Mouse (Mus musculus) layer of hippocampus, adult 2 months (tissue): ENCODE measurements around the gene Fam166b. TPM values are rescaled to one million over a fixed set of nuclear protein-coding genes. Genes with fewer than 3 reads are reported as not detected.

Experiments used
- DNase-seq, 2 experiments: peaks; one replicate each; pipeline ENCODE4 v3.0.0; 2022; ENCODE audit warnings: low spot score in 2 of 2
- H3K27ac ChIP-seq: fragments of 200-600 bp; 2 replicates; pipeline ENCODE4 v1.8.1; 2022
- H3K4me3 ChIP-seq: fragments of 200-600 bp; 2 replicates; pipeline ENCODE4 v1.8.1; 2022; ENCODE audit warnings: mild to moderate bottlenecking
- CTCF ChIP-seq: fragments of 200-600 bp; conservative IDR thresholded peaks from 2 replicates; pipeline ENCODE4 v1.8.1; 2022; ENCODE audit warnings: antibody characterized with exemption, mild to moderate bottlenecking, moderate library complexity
- total RNA-seq, 2 experiments: library from RNA; stranded (reverse); gene quantifications; 2 replicates each; pipeline ENCODE4 v1.2.3; 2021

Fam166b gene
- total RNA-seq, 2 experiments from 2014 or later = 0.98 to 1.9 TPM

- Histone ChIP-seq H3K27ac (no peak overlapping the region), H3K4me3 (no peak overlapping the region)
- no peak for DNase-seq
- no peak for TF ChIP-seq CTCF
Measured at GRCm38 (mm10) chr4:43425197-43425596, 3.7 kb downstream of the Fam166b start.

GRCm38 (mm10) chr4:43424072-43424471 is 4.9 kb downstream of the Fam166b start:
- TF ChIP-seq CTCF = no peak
- Histone ChIP-seq H3K4me3 (no peak overlapping the region), H3K27ac (no peak overlapping the region)
- no peak for DNase-seq

- H3K27ac ChIP-seq = no peak overlapping the region
- peak in 1 of 2 experiments; percentile 7 for DNase-seq
- H3K4me3 ChIP-seq = no peak overlapping the region
- TF ChIP-seq CTCF = no peak
Measured at GRCm38 (mm10) chr4:43423267-43423934, 5.5 kb downstream of the Fam166b start.

GRCm38 (mm10) chr4:43421632-43422240 is 7.2 kb downstream of the Fam166b start:
- no peak for TF ChIP-seq CTCF
- H3K4me3 ChIP-seq = no peak overlapping the region
- DNase-seq = peak in 1 of 2 experiments; percentile 9
- no peak overlapping the region for H3K27ac ChIP-seq

- Histone ChIP-seq H3K27ac (peak overlapping the region; percentile 44; the same call in 1 of the 2 replicates), H3K4me3 (no peak overlapping the region)
- peak; percentile 98 for TF ChIP-seq CTCF
- peak; percentile 74 to 82 for DNase-seq
Measured at GRCm38 (mm10) chr4:43420305-43420704, 8.6 kb downstream of the Fam166b start.

- no peak for TF ChIP-seq CTCF
- no peak overlapping the region for H3K4me3 ChIP-seq
- H3K27ac ChIP-seq = peak overlapping the region; percentile 44; the same call in 1 of the 2 replicates
- DNase-seq = no peak
Measured at GRCm38 (mm10) chr4:43419801-43420281, 9.1 kb downstream of the Fam166b start.

GRCm38 (mm10) chr4:43418973-43419656 is 9.8 kb downstream of the Fam166b start:
- no peak; the same call in 1 of the 2 replicates for TF ChIP-seq CTCF
- no peak overlapping the region for H3K4me3 ChIP-seq
- H3K27ac ChIP-seq = peak overlapping the region; percentile 44
- no peak for DNase-seq

GRCm38 (mm10) chr4:43418450-43418849 is 10.5 kb downstream of the Fam166b start:
- H3K4me3 ChIP-seq = no peak overlapping the region
- no peak for DNase-seq
- peak overlapping the region; percentile 21 for H3K27ac ChIP-seq
- no peak for TF ChIP-seq CTCF

- no peak for DNase-seq
- H3K27ac ChIP-seq = no peak overlapping the region
- no peak for TF ChIP-seq CTCF
- no peak overlapping the region for H3K4me3 ChIP-seq
Measured at GRCm38 (mm10) chr4:43417269-43418062, 11.5 kb downstream of the Fam166b start.

- no peak for TF ChIP-seq CTCF
- DNase-seq = no peak
- Histone ChIP-seq H3K4me3 (no peak overlapping the region), H3K27ac (no peak overlapping the region)
Measured at GRCm38 (mm10) chr4:43416071-43416490, 12.9 kb downstream of the Fam166b start.

- no peak overlapping the region for H3K4me3 ChIP-seq
- H3K27ac ChIP-seq = no peak overlapping the region
- no peak for TF ChIP-seq CTCF
- no peak for DNase-seq
Measured at GRCm38 (mm10) chr4:43415221-43416070, 13.5 kb downstream of the Fam166b start.

GRCm38 (mm10) chr4:43414761-43415160 is 14.2 kb downstream of the Fam166b start:
- no peak overlapping the region for H3K27ac ChIP-seq
- TF ChIP-seq CTCF = no peak
- H3K4me3 ChIP-seq = no peak overlapping the region
- no peak for DNase-seq
